Mouse (Mus musculus): ENCODE results near the gene Arid5b.

GRCm38 (mm10) chr10:68126551-68126950 is 152.0 kb downstream of the Arid5b start:
- TF ChIP-seq CTCF (IDR thresholded peaks at IDR 0.05; ENCODE audit: borderline replicate concordance, control insufficient read depth, extremely low read depth, insufficient read depth, low read length, poor library complexity) (no peak), POLR2A (IDR thresholded peaks at IDR 0.05; ENCODE audit: control insufficient read depth, extremely low read depth, insufficient read depth, low read length, poor library complexity) (no peak)
